Mouse (Mus musculus): ENCODE data around the gene Syn2.
A peak's percentile ranks its signal among the peaks of the same experiment; 100 is the strongest.

Syn2 gene

DNA sequence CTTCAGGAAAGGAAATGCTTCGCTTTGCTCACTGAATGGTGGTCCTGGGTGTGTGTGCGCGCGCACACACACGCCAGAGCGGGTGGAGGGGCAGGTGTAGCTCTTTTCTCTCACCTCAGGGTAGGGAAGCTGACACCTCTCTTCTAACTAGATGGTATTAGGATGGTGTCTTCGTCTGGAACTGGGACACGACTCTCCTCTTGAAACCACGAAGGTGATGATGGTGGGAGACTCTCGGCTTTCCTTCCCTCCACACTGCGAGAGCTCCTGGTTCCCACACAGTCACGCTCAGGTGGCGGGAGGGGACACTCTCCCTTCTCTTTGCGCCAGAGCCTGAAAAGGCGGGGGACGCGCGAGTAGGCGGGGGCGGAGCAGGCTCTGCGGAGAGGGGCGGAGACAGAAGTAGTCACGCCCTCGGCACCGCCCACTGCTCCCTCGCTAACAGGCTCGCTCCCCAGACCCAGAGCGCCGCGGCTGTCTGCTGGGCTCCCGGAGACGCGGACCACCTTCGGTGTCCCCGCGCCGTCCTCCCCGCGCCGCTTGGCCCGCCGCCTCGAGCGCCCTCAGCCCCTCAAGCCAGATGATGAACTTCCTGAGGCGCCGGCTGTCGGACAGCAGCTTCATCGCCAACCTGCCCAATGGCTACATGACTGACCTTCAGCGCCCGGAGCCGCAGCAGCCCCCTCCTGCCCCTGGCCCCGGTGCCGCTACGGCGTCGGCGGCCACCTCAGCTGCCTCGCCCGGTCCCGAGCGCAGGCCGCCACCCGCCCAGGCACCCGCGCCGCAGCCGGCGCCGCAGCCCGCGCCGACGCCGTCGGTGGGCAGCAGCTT lies at the start of gene Syn2:
TSS of gene Syn2 (plus strand) at position 402 of the 831 bp plus-strand sequence.
- DNase-seq (ENCODE audit: low spot score) = peak; percentile 87

DNA sequence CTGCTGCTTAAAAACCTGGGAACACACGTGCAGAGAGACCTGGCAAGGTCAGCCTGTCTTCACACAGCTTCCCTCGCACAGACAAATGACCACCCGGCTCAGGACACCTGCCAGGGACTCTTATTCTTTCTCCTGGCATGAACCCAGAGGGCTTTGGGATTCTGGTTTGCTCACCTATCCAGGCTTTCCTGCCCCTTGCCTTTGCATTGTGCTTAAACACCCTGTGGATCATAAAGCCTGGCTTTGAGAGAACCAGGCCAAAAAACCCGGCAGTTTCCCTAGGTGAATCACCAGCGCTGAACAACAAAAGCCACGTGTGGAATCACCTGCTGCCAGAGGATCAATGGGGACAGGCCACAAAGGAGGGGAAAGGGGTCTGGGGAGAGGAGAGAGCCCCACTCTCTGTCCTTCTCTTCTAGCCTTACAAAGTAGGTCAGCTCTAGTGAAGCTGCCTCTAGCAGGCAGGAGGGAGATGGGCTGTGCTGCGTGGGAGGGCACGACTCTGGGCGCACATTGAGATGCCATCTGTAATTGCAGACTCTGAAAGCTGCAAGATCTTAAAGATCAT lies 49.3 kb upstream of the Syn2 start:
- peak; percentile 75 for DNase-seq (ENCODE audit: low spot score)

DNA sequence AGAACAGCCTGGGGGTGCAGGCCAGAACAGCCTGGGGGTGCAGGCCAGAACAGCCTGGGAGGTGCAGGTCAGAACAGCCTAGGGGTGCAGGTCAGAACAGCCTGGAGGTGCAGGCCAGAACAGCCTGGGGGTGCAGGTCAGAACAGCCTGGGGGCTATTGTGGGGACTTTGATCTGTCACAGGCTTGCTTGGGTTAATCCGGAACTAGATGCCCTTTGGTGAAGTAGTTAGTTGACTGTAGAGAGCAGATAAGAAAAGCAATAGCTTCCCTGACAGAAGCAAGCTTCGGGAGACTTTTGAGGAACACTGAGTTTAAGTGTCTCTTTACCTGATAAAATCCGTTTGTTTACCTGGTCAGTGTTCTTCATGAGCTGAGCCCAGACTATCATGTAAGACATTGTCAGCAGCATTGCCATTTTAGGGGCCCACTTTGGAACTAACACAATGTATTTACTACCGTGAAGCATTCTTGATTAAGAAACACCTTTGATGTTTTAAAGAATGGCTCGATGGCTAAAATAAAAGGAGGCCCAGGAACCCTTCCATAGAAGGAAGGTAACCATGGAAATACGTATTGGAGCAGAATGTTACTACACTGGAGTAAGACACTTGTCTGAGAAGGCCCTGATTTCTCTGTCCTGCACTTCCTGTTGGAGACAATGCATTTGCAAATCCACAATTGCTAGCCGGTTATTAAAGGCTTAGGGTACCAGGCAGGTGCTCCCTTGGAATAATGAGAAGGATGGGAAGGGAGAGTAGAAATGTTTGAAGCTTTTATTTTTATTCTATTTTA lies 46.2 kb upstream of the Syn2 start:
- DNase-seq (ENCODE audit: low spot score) = no peak

DNA sequence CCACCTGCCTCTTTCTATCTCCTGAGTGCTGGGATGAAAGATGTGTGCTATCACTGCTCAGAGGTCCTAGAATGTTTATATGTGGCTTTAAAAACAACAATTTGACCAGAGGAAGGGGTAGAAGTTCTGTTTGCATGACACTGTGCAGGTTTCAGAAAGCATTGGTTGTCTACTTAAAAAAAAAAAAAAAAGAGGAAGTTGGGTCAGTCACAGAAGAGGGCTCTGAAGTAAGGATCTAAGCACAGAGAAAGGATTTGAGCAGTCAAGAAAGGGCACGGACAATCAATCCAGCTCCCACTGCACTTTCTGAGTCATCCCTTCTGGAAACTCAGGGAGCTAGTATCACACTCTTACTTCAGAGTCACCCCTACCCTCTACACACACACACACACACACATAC lies 43.0 kb upstream of the Syn2 start:
- no peak for DNase-seq (ENCODE audit: low spot score)

DNA sequence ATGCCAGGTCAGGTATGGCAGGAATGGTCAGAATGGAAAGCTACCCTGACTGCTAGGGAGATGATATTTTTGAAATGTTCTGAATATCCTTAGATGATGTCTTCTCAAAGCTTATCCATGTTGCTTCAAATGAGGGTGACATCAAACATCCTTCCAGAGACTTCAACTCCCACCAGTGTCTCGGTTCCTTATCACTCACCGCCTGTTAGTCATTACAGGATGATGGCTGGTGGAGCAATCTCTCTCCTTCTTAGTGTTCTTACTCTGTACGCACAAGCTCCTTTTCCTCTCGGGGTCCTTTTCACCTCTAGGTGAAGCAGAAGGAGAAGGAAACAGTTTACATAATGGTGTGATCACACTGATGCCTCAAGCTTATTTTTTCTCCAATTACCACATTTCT lies 32.2 kb upstream of the Syn2 start:
- no peak for DNase-seq (ENCODE audit: low spot score)

DNA sequence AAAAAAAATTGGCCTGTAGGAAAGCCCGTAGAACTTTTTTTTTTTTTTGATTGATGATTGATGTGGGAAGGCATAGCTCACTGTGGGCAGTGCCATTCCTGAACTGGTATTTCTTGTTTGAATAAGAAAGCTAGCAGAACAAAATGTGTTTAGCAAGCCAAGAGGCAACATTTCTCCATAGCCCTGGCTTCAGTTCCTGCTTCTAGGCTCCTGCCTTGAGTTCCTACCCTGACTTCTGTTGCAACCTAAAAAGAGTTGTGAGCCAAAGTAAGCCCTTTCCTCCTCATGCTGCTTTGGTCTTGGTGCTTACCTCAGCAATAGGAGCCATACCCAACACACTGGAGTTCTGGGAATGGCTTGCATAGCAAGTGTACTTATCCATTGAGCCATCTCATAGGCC lies 23.3 kb upstream of the Syn2 start:
- no peak for DNase-seq (ENCODE audit: low spot score)

DNA sequence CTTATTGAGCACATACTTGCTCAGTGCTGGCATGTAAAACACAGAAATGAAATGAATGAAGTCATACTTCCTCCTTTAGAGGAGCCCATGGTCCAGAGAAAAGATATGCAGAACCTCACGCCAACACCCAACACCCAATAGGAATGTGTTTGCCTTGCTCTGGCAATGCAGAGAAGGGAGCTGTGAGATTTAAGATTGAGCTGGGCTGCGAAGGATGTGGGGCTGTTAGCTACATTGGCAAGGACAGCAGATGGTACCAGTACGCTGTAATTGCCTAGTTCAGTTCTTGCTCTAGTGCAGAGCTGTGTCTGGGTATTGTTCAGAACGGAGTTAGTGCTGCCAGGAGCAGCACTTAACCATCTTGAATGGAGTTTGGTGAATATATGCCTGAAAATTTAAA lies 12.5 kb upstream of the Syn2 start:
- DNase-seq (ENCODE audit: low spot score) = no peak

DNA sequence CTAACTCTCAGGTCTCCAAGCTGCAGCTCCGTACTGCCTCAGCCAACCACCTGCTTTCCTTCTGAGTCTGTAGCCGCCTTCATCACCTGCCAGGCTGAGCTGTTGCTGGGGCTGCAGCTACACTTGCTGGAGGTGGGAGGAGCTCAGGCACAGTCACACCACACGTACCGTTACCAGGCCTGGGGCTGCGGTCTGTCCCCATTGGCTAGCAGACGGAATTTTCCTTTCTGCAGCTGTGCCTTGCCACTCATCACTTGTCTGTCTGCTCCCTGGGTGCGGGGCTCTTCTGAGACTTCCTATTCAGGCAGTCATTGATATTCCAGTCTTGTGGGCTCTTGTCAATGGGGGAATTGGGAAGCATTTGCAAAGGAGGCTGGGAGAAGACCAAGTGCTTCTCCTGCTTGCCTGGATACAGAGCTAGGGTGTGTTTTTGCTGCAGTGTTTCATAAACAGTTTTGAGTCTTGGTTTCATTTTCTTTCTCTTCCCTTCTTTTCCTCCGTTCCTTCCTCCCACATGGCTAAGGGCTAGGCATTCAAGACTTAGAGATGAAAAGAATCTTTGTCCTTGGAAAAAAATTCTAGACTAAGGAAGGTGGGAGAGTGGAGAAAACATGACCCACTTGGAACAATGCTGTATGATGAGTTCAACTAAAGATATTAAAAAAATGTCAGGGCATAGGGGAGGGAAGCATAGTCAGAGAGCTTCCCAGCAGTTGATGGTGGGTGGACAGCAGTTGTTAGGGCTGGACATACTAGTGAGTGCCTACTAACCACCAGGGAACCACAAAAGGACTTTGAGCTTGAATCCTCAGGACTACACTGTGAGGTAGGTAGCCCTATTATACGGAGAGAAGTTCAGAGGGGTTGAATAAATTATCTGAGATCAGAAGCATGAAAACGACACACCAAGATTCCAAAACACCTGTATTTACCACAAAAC lies 11.2 kb upstream of the Syn2 start:
- DNase-seq (ENCODE audit: low spot score) = peak; percentile 69

DNA sequence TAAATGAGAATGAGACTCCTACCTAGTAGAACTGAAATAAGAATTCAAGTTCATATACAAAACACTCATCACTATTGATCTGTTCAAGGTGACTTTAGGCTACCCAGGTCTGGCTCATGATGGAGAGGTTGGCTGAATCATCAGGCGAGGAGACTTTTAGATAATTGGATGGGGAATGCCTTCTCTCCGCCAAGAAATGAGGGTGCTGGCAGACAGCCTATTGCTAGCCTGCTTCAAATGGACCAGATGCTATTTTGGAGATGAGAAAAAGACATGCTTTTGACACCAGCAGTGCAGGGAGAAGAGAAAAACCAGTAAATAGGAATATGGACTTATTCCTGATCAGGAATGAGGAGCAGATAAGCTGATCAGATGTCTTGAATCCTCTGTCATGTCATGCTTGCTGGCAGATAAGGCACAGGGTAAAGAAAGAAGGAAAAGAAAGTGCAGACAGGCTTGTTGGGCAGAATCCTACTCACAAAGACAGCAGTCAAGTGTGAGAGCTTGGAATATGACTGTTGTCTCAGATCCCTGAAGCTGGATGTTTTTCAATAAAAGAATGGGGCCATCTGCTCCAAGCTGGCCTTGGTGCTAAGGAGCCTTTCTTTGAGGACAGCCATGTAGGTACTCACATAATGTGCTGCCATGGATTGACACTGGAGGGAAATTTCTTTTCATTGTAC lies 9.9 kb upstream of the Syn2 start:
- DNase-seq (ENCODE audit: low spot score) = no peak

DNA sequence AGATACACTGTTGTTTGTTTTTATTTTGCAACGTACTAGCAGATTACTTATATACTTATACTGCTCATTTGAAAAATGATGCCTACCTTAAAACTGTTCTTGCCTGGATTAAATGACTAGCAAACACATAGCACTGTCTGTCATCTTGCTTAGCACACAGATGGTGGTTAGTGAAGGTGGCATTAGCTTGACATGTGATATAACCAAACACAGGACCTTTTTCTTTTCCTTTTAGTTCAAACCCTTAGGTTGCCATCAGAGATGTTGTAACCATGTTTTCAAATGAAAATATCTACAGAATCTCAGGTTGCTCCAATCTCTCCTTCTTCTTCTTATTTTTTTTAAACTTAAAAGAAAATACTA lies 9.4 kb upstream of the Syn2 start:
- DNase-seq (ENCODE audit: low spot score) = no peak

DNA sequence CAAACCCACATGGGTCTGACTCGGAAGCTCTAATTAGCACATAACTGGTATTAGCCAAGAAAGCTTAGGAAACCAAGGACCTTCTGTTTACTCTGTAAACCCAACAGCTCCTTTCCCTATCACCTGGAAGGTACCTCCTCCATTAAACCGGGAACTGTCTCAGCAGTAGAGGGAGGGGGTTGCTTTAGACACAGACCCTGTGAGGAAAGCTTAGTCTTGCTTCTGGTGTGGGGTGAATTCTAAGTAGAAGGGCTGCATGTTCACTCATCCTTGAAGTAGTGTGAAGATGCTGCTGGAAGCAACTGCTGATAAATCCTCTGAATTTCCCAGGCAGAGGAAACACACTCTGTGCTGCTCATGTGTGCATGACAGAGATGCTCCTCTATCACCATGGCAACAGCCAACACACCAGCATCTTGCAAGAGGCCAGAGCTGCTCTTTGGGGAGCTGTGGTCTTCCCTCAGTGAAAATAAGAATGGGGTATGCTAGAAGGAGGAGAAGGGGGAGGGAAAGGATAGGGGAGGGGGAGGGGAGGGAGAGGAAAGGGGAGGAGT lies 8.4 kb upstream of the Syn2 start:
- no peak for DNase-seq (ENCODE audit: low spot score)

DNA sequence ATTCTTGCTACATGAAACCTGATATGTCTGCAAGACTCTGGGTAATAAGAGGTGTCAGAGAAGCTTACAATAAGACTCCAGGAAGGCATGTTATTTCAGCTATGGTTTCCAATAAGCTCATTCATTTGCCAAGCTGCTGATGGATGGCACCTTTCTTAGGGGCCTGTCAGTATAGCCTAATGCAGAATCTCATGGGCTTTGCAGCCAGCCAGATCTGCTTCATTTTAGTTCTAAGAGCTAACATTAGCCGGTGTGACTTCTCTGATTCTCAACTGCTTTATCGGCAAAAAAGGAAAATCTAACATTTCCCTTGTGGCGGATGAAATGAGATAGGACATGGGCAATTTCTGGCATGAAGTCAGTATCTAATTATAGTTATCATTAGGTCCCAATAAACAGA lies 7.9 kb upstream of the Syn2 start:
- DNase-seq (ENCODE audit: low spot score) = no peak

DNA sequence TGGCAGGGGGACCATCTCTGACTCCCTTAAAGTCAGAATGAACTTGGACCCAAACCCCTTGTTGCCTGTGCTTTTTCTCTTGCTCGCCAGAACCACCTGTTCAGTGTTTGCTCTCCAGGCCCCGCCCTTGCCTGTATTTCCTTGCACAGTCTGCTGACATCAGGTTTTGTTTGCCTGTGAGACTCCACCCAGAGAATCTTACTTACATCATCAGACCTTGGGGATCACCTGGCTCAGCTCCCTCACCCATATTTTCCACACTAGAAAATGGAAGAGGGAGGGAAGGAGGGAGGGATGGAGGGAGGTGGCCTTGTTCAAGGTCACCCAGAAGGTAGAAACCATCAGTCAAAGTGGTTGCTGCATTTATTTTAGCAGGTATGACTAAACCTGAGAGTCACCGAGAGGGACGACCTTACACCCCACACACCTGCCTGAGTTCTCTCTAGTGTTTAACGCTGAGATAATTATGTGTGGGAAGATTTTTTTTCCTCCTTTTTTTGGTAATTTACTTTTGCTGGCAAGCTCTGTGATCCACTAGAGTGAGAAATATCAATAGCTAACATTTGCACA lies 7.4 kb upstream of the Syn2 start:
- DNase-seq (ENCODE audit: low spot score) = no peak

DNA sequence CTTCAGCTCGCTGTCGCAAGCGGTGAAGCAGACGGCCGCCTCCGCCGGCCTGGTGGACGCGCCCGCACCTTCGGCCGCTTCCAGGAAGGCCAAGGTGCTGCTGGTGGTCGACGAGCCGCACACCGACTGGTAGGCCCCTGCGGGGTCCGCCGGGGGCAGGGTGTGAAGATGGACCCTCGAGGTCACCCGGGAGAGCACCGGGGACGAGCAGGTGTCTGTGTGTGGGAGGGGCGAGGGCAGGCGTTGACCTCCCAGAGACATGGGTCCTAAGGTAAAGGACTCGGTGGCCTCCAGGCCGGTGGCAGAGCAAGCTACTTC lies 589 bp downstream of the Syn2 start:
- DNase-seq (ENCODE audit: low spot score) = no peak

DNA sequence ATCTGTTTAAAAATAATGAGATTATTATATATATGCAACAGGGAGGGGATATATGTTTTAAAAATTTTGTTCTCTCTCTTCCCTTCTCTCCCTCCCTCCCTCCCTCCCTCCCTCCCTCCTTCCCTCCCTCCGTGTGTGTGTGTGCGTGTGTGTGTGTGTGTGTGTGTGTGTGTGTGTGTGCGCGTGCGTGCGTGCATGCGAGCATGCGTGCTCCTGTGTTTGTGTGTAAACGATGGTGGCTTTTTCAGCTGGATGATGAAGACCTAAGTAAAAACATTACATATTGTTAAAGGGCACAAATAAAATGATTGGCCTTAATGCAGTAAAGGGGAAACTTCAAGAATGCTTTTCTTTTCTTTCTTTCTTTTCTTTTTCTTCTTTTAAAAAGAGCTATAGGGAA lies 1.5 kb downstream of the Syn2 start:
- DNase-seq (ENCODE audit: low spot score) = no peak

DNA sequence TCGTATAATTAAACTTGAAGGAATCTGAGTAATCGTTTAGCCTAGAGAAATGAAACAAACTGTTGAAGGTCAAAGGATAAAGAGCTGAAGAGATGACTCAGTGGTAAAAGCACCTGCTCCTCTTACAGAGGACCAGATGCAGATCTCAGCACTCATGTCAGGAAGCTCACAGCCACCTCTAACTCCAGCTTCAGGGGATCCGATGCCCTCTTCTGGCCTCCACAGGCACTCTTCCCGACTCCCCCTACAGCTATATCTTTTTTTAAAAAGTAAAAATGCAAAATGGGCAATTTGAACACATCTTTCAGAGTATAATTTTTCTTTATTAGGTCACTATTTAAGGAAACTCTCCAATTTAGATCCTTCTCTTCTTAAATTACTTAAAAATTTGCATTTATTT lies 6.7 kb downstream of the Syn2 start:
- DNase-seq (ENCODE audit: low spot score) = no peak

DNA sequence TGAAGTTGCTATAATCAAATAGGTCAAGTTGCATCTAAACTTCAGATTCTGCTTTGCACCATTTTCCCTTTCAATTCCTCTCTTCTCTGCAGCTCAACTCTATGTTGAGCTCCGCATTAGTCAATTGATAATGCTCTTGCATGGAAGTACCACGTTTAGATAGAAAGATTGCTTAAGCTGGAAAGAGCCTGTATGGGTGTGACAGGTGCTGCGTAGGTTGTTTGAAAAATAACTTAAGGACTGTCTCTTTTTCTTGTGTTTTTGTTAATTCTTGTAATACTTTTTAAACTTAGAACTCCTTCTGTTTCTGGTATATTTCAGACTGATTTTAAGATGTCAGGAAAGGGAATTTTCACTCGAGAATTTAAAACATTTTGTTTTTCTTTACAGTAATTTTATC lies 26.5 kb downstream of the Syn2 start:
- DNase-seq (ENCODE audit: low spot score) = no peak

DNA sequence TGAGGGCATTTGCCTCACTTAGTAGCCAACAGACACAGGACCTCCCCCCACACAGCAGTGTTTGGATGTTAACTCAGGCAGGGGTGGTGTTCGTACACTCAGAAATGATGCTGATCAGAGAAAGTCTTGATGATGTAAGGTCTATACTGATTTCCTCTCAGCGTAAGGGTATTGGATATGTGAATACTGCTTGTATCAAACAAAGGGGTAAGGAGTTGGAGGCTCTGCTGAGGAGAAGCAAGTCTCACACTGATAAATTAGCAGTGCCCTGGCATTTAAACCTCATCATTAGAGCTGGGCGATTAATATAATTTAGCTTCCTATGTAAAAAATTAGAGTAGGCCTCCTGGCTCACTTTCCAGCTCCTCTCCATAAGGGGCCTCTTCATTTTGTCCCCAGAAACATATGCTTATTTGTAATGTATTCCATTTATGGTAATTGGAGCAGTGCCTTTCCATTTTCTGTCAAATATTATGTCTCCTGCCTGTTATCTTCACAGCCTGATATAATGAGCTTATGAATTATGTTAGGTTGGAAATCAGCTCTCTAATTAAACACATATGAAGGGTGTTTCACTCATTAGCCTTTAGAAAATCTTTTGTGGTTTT lies 31.3 kb downstream of the Syn2 start:
- no peak for DNase-seq (ENCODE audit: low spot score)

DNA sequence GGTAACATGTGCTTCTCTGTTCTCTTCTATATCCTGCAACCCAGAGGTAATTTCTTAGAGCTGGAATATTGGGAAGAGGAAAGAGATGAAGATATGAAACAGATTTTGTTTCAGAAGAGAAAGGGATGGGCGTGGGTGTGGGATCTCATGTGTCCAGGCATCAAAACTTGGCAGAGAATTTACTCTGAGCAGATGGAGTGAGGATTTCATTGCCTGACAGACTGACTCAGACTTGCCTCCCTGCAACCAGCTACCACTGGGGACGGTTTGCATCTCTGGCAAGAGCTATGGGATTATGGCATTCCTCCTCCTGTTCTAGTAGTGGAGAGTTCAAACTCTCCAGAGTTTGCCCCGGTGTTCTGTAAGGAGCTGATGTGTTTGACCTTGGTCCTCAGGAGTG lies 34.2 kb downstream of the Syn2 start:
- peak; percentile 73 for DNase-seq (ENCODE audit: low spot score)

DNA sequence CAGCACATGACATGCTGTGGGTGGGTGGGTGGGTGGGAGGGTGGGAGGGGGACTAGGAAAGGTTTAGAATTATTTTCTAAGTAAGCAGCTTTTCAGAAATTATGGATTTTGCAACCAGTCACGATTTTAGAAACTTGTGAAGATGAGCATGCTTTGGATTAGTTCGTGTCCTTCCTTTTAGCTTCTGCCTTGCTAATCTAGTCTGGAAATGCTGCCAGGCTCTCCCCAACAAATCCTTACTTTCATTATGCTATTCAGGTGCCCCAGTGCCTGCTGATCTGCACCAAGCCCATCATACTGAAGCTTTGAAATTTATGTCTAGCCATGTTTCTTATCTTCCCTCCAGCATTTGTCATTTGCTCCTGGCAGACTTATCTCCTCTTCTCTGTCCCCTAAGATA lies 34.8 kb downstream of the Syn2 start:
- no peak for DNase-seq (ENCODE audit: low spot score)

DNA sequence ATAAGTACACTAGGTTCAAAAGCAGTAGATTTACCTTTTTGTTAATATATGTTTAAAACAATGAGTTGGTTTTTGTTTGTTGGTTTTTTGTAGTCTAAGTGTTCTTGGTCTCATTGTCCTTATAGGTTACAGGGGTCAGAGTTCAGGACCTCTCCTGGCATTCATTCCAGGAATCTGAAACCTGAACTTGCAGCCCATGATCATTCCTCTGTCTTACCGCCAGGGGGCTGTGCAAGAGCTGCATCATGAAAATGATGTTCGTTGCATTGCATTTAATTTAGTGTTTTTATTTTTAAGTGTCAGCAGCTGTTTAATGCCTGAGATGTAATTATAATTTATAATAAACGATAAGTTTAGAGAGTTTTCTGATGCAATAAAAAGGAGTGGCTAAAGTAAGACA lies 40.1 kb downstream of the Syn2 start:
- DNase-seq (ENCODE audit: low spot score) = no peak

Data from left cerebral cortex, adult 11 months (tissue).